Mouse (Mus musculus) neutrophil, adult 65 days (primary cell): ENCODE data around the gene Tsnaxip1. TPM values are rescaled to one million over a fixed set of nuclear protein-coding genes. Genes with fewer than 3 reads are reported as not detected.

Source experiments
- total RNA-seq: library from RNA; stranded (reverse); gene quantifications from 2 replicates; pipeline ENCODE4 v1.2.4, GENCODE M21; 2023

Tsnaxip1 gene
- total RNA-seq: not detected in 2 replicates

DNA sequence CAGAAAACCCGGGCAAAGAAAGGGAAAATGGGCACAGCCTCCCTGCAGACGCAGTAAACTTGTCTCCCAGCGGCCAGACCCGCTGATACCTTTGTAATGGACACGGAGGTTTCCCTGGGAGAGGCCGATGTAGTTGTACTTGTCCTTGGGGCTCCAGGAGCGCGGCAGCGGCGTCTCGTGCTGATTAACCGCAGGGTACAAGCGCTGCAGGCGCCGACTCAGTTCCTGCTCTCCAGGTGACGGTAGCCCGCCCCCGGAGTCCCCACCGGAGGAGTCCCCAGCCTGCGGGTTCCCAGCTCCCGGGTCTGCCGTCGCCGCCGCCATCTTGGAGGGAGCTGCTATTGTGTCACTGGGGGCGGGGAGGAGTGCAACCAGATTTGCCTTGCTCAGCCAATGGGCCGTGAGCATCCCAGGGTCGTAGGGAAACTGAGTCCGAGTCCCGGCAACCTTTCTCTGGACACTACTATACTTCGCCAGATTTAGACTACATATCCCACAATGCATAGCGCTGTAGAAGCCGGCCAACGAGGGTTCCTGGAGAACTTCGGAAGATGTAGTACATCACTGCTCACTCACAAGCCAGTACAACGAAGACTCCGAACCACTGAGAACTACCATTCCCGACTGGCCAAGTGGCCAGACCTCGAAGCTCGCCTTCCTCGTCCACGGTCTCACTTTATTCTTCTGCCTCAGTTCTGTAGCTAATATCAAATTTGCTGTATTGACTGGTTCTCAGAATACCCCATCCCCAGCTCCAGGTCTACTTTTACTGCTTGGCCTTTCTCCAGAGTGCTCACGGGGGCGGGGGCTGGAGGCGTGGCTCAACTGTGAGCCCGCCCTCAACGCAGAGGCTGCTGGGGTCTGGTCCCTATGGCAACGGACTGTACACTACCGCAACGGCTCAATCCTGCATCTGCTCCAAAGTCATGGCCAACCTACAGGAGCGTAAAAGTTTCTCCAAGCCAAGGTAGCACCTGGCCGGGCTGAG is at the start of gene Tsnaxip1, which contains the start of gene Ranbp10:
Gene Tsnaxip1 (plus strand): TSS at position 871 of the 988 bp plus-strand sequence.
Gene Ranbp10 (minus strand): TSS at position 490 of the 988 bp plus-strand sequence.

DNA sequence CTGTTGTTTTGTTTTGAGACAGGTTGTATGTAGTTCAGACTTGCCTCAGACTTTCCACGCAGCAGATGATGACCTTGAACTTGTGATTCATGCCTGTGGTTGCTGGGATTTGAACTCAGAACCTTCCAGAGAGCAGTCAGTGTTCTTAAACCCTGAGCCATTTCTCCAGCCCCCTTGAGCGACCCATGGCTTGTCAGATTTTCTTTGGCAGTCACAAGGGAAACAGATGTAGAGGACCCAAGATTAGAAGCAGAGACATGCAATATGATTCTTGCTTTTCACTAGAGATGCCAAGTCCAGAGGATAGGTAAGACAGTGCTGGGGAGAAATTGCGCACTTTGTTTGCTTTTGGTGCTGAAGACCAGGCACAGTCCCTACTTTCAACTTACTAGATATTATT is 25.6 kb downstream of the Tsnaxip1 start, which contains the start of gene Cenpt:
Gene Cenpt (minus strand): TSS at position 101 of the 400 bp plus-strand sequence.

DNA sequence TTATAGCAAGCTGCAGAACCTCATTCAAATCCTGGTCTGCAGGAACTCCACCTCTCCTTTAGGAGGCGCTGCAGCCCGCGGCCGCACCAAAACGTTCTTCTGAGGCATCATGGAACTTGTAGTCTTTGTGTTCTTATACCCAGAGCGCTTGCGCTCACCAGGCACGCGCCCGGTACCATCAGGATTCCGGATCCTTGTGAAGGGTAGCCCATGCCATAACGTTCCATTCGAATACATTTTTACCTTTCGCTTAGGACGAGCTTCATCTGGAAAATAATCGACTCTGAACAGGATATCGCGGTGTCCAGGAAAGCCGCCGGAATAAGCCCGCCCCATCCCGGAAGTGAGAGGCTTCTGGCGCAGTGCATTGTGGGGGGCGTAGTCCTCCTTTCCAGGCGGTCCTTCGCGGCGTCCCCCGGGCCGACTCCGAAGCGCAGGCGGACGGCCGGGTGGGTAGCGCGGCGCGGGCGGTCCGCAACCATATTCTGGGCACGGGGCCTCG is 27.2 kb downstream of the Tsnaxip1 start, which contains the start of gene Thap11:
Gene Thap11 (plus strand): TSS at position 418 of the 502 bp plus-strand sequence.

DNA sequence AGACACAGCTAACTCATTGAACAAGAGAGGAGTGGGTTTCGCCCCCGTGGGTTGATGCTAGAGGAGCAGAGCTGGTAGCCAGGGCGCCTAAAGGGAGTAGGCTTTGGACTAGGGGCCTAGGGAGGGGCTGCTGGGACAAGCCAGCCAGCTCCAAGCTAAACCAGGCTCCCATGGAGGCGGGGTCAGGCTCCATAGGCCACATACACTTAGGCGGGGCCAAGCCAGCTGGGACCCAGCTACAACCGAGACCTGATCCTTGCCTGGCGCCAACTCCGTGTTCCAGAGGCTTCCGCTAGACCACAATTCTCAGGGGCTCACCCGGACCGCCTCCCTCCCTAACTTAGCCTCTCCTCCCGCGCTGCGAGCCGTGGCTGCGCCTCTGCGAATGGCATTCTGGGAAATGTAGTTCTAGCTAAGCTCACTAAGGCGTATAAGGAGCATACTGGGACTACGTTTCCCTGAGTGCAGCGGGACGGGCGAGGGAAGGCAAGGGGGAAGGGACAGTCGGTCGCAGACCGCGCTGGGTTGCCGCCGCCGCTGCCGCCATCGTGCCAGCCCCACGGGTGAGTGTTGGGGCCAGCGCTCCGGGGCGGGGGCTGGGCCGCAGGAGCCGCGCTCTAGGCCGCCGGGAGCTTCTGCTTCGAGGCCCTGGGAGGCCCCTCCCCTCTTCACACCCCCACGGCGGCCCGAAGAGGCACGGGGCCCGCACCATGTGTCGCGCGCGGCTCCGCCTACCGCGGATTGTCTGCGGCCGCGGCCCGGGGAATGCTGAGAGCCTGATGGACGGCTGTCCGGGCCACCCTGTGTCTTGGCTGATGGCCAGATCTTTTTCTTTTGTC is 32.8 kb downstream of the Tsnaxip1 start, which contains the start of gene Nutf2:
Gene Nutf2 (plus strand): TSS at position 438 of the 839 bp plus-strand sequence.

DNA sequence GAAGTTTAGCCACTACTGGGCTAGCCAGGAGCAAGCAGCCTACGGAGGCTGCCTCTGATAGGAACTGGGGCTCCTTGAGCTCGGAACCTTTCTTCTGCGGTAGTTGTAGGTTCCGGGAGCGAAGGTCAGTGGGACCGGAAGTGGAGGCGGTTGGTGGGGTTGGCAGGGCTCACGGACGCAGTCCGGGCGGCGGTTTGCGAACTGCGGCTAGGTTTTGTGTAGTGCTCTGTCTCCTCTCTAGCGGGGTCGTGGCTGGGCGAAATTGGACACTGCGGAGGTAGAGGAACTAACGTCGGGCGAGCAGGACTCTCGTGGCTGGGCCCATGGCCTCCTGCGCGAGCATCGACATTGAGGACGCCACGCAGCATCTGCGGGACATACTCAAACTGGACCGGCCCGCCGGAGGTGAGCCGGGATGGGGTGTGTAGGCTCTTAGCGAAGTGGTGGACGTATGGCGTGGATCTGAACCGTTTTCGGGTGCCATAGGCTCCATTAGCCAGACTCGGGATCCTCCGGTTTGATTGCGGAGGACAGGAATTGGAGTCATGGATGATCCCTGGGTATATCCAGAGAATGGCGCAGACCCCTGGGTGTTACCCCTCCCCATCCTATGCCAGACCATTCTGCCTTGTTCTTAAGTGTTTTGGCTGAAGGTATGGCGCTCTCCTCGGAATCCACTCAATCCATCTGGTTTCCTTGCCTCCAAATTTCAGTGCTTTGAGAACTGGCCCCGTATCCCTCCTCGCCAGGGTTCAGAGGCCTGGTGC is 53.4 kb downstream of the Tsnaxip1 start, which contains the start of gene Edc4:
Gene Edc4 (plus strand): TSS at position 128 of the 767 bp plus-strand sequence.

DNA sequence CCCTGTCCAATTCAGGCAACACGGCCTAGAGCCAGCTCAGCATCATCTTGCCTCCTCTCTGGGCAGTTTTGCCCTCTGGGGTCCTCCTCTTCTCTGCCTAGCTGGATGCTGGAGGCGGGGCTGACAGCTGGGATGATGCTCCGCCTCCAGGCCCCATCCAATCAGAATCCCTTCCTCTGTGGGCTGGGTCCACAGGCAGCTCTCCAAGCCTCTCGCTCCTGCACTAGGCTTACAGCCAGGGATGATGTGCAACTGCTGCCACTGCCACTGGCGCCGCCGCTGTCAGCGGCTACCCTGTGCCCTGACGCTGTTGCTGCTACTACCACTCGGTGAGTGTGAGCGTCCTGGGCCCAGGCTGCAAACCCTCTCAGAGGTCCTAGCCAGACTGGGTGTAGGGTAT is 65.8 kb downstream of the Tsnaxip1 start, which contains the start of gene Nrn1l:
Gene Nrn1l (plus strand): TSS at position 229 of the 400 bp plus-strand sequence.

Other genes with a start within 250 kb of the Tsnaxip1 start
- 12.0 and 14.2 TPM in 2 replicates for gene Ripor1, start 222.5 kb upstream of the Tsnaxip1 start, total RNA-seq
- 81.4 and 116 TPM in 2 replicates for gene Ctcf, start 191.2 kb upstream of the Tsnaxip1 start, total RNA-seq
- 0.66 TPM in 1 of 2 replicates, not detected in the other for gene Agrp, start 190.3 kb upstream of the Tsnaxip1 start, total RNA-seq
- 10.1 and 11.5 TPM in 2 replicates for gene Carmil2, start 141.5 kb upstream of the Tsnaxip1 start, total RNA-seq
- gene Acd, start 126.6 kb upstream of the Tsnaxip1 start, total RNA-seq: 25.3 and 25.9 TPM in 2 replicates
- gene Pard6a, start 126.6 kb upstream of the Tsnaxip1 start, total RNA-seq: 4.4 and 5.0 TPM in 2 replicates
- not detected in 2 replicates for gene 4933405L10Rik, start 120.1 kb upstream of the Tsnaxip1 start, total RNA-seq
- gene Enkd1, start 119.5 kb upstream of the Tsnaxip1 start, total RNA-seq: 6.0 and 6.4 TPM in 2 replicates
- gene Gfod2, start 69.1 kb upstream of the Tsnaxip1 start, total RNA-seq: 0.25 and 0.60 TPM in 2 replicates
- 25.4 and 31.0 TPM in 2 replicates for gene Ranbp10, start 381 bp upstream of the Tsnaxip1 start, total RNA-seq
- 10.3 and 15.0 TPM in 2 replicates for gene Cenpt, start 25.5 kb downstream of the Tsnaxip1 start, total RNA-seq
- 29.9 and 31.8 TPM in 2 replicates for gene Thap11, start 27.4 kb downstream of the Tsnaxip1 start, total RNA-seq
- 4.2 and 17.5 TPM in 2 replicates for gene Nutf2, start 32.8 kb downstream of the Tsnaxip1 start, total RNA-seq
- 42.1 and 49.4 TPM in 2 replicates for gene Edc4, start 53.1 kb downstream of the Tsnaxip1 start, total RNA-seq
- not detected in 2 replicates for gene Nrn1l, start 65.8 kb downstream of the Tsnaxip1 start, total RNA-seq
- 8.1 and 8.8 TPM in 2 replicates for gene Pskh1, start 72.7 kb downstream of the Tsnaxip1 start, total RNA-seq
- gene Ctrl, start 106.1 kb downstream of the Tsnaxip1 start, total RNA-seq: not detected in 2 replicates
- 64.3 and 67.4 TPM in 2 replicates for gene Psmb10, start 110.7 kb downstream of the Tsnaxip1 start, total RNA-seq
- gene Lcat, start 115.7 kb downstream of the Tsnaxip1 start, total RNA-seq: not detected in 2 replicates
- 5.3 and 7.5 TPM in 2 replicates for gene Slc12a4, start 138.4 kb downstream of the Tsnaxip1 start, total RNA-seq
- not detected in 2 replicates for gene Dpep3, start 151.7 kb downstream of the Tsnaxip1 start, total RNA-seq
- 2.4 and 2.8 TPM in 2 replicates for gene Dus2, start 163.6 kb downstream of the Tsnaxip1 start, total RNA-seq
- gene Dpep2nb, start 178.2 kb downstream of the Tsnaxip1 start, total RNA-seq: not detected in 2 replicates
- gene Ddx28, start 184.2 kb downstream of the Tsnaxip1 start, total RNA-seq: 12.2 and 15.5 TPM in 2 replicates
- 47.1 and 48.2 TPM in 2 replicates for gene Nfatc3, start 231.1 kb downstream of the Tsnaxip1 start, total RNA-seq